Mouse (Mus musculus) erythroid progenitor cell, adult 5-6 weeks (primary cell): ENCODE results near the gene Lhx5. TPM values are rescaled to one million over a fixed set of nuclear protein-coding genes. Genes with fewer than 3 reads are reported as not detected.

Experiments
- ATAC-seq: replicated peaks from 2 replicates; pipeline ENCODE4 v1.8.0; 2016; ENCODE audit warnings: moderate number of reproducible peaks, mild to moderate bottlenecking, moderate TSS enrichment, inconsistent platforms; ENCODE audit not compliant: poor library complexity, low FRiP score, severe bottlenecking
- total RNA-seq, 2 experiments: library from RNA; stranded (forward) in 1 of 2; stranded (reverse) in 1 of 2; fragments of 150-400 nt in 1 of 2; fragments of 186-747, 209-891 nt in 1 of 2; gene quantifications; 2 replicates each; pipeline versions ENCODE4 v1.2.3 to v1.2.4; 2015 to 2017; ENCODE audit warnings: low replicate concordance in 2 of 2

Lhx5 gene
- total RNA-seq (2015; ENCODE audit: low replicate concordance) (not detected in 2 replicates), total RNA-seq (2017; ENCODE audit: low replicate concordance) (not detected in 2 replicates)

DNA sequence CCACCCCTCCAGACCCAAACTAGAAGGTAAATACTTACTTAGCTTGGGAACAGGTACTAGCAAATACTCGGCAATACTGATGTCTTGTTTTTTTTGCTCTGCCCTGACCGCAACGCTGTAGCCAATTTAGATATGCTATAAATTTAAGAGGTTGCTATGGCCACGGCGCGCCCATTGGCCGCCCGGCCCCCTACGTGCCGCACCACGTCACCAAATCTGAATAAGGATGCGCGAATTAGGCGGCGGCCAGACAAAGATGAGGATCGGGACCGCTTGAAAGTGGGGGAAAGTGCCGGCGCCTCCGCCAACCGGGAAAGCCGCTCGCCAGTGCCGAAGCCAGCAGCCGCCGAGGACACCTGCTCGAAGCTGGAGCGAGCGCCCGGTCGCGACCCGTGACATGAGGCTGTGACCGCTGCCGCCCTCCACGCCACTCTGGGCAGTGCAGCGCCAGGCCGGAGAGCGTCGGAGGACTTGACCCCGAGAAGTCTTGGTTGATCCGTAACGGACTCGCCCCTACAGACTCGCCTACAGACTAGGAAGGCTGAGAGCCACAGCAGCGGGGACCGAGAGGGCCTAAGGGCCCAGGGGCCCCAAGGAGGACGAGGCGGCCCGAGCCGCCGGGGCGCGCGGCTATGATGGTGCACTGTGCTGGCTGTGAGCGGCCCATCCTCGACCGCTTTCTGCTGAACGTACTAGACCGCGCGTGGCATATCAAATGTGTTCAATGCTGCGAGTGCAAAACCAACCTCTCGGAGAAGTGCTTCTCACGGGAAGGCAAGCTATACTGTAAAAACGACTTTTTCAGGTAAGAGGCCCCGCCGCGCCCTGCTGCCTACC lies at the start of gene Lhx5:
Gene Lhx5, plus strand, starts transcription at position 51 of the 837 bp plus-strand sequence.
- no peak for ATAC-seq

DNA sequence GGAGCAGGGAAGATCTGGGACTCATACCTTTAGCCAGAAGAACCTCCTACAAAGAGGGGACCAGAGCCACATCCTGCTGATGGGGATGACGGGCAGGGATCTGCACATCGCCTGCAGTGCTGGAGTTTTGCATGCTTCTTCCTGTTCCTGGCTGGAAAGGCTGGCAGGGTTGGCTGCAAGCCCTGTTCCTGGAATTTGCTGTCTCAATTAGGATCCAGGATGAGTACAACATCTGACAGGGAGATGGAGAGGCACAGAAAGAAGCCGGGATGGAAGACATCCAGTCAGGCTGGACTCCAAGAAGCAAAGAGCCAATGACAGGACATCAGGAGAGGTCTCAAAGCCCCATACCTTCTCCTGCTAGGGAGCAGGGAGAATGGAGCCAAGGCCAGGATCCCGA lies 45.1 kb upstream of the Lhx5 start:
- no peak for ATAC-seq

- ATAC-seq: no peak
Observed at GRCm38 (mm10) chr5:120388765-120389164, 42.7 kb upstream of the Lhx5 start.

GRCm38 (mm10) chr5:120389973-120390372 lies 41.5 kb upstream of the Lhx5 start:
- no peak for ATAC-seq

- no peak for ATAC-seq
Observed at GRCm38 (mm10) chr5:120393871-120394667, 37.4 kb upstream of the Lhx5 start.

GRCm38 (mm10) chr5:120397988-120398387 lies 33.5 kb upstream of the Lhx5 start:
- no peak for ATAC-seq

DNA sequence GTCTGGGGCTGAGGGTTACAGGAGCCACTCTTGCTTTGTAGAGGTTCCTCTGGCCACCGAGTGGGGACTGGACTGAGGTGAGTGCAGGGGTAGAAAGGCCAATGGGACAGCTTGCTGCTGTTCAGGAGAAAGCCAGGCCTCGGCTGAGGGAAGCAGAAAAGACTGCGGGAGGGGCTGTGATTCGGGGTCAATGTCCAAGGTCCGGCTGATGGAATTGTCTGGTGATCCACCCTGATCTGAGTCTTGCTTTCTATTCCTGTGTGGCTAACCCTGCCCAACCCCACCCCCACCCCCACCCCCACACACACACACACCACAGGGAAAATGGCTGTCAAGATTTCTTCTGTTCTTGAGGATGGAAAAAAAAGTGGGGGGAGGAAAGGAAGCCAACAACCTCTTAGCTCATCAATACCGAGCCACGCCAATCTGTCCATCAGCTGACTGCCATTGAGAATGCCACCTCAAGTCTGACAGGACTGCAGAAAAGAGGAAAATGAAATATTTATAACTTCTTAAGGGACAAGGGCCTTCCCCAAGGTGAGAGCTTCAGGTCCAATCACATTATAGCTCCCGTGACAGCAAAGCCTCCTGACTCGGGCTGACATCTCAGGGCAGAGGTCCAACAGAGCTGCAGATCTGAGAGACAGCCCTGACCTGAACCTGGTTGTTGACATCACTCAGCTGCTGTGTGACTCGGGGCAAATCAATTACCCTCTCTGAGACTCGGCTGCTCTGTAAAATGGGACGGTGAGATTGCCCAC lies 26.5 kb upstream of the Lhx5 start:
- ATAC-seq: peak; percentile 26; the same call in 1 of the 2 replicates

- ATAC-seq: no peak
Observed at GRCm38 (mm10) chr5:120408933-120409332, 22.6 kb upstream of the Lhx5 start.

DNA sequence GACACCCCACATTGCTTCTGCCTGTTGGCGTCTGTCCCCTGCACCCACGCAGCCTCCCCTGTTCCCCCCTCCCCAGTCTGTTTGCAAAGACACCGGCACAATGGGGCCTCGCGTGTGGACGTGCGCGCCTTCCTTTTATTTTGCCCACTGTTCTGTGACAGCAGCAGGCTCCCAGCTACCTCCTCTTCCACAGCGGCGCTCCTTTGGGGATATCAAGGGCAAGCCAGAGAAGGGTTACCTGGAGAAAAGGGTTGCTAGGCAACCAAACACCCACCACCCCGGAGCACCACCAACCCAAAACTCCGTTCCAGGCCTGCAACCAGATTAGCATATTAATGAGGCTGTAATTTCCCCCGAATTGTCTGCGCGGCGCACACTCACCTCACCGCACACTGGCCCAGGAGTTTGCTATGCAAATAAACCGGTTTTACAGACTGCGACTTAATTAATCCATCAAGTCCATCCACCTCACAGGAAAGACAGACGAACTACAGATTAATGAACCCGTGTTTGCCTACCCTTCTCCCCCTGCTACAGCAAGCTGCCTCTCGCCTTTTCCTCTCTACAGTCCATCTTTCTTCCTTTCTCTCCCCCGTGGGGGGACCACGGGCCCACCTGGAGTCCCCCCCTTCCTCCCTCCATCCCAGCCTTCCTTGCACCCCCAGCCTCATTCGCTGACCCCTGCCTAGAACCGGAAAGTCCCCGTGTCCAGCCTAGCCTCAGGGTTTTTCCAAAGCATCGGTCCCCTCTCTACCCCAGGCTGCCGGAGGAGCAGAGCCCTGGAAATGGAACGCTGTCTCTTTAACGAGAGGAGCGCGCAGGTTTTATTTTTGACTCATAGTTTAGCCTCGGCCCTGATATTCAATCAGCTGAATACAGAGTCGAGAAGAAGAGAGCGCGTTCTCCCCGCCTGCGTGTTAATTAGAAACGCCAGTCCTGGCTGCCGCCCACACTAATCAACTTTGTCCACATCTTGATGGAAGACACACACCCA lies 21.8 kb upstream of the Lhx5 start:
- ATAC-seq: no peak

DNA sequence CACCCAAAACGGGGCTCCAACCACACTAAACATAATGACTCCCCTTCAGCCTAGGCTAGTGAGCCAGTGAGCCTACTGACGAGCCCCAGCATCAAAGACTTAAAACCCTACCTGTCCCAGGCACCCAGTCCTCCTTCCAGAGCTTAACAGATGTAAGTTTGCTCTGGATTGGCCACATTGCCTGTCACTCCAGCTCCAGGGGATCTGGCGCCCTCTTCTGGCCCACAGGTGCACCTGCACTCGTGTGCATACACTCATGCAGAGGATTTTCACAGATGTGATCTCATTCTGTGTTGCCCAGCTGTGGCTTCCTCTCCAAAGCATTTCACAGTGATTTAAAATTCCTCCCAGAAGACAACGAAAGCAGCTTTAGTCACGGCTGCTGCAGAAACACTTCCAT lies 18.1 kb upstream of the Lhx5 start:
- ATAC-seq: no peak

- no peak for ATAC-seq
Observed at GRCm38 (mm10) chr5:120420106-120420505, 11.4 kb upstream of the Lhx5 start.

DNA sequence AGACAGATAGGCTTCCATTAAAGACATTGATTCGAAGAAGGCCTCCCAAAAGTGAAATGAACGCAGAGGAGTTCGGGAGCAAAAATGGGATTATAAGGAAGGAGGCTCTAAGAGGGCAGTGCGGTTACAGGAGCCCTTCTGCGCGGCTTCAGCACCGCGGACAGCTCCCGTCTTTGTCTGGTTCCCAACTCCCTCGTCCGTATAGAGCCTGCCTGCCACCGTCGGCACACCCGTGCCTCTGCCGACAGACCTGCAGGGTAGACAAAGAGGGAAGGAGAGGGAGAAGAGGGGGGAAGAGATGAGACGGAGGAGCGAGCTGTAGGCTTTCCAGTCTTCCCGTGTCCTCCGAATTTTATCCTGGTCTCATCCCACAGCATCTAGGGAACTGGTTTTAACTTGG lies 7.5 kb upstream of the Lhx5 start:
- ATAC-seq: 0 out of 2 replicates have a peak, but pooled peaks have one; percentile 39

DNA sequence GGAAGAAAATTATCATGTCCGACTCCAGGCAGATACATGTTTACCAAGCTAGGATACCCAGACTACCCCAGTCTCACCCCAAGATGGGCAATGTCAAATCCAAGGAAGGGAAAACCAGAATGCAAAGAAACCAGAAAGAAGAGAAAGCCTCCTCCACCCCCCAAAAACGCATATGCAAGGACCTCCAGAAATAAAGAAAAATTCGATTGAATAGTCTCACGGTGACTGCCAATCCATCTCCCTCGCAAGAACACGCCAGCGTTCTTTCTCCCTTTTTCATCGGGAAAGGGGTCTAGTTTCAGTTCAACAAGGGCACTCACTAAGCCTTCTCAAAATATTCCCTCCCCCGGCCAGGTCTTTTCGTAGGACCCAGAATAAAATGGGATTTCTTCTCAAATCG lies 6.8 kb upstream of the Lhx5 start:
- ATAC-seq: no peak

DNA sequence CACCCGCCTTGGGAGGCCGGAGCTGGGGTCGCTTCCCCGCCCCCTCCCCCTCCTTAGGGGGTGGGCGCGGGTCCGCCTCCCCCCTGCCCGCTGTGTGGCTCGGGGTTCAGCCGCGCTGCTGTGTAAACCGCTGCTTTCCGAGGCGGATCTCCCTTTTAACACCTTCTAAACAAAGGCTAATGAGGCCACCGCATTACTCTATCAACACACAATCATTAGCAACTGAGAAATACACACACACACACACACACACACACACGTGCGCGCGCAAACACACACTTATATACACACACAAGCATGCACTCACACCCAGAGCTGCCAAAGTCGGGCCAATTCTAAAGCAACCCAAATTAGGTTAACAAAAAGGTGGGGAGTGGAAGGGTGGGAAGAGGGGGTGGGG lies 5.8 kb upstream of the Lhx5 start:
- no peak for ATAC-seq

DNA sequence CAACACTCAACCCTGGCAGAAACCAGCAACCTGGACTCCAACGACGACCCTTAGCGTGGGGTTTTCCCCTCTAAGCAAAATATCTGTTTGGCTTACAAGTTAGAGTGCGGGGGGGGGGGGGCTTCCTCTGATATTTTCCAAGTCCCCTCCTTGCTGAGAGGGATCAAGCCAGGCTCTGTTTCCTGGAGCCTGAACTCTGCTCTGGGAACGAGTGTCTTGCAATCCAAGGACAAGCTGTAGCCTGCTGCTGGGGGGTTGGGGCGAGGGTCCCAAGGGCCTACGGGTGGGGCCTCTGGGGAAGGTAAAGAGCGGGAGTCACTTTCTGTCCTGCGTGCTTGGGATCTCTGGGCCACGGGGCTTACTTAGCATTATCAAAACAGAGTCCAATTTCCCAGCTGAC lies 4.9 kb upstream of the Lhx5 start:
- ATAC-seq: no peak

DNA sequence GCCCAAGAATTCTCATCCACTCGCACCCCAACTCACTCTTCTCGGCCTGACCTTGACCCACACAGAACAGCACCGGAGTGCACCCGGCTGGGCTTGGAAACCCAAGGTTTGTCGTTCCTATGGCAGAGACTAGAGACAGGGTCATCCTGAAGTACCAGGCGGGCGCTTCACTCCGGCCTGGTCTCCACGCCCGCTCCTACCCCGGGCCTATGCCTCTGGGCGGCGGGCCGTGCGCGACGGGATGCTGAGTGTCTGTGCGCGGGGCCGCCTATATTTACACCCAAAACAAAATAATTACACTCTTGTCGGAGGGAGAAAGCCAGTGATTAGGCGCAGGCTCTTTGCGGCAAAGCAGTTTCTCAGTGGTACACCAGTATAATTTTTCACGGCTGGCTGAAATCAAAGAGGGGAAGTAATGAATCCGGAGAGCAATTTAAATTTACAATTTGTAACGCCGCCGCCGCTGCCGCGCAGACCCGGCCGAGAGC lies 4.0 kb upstream of the Lhx5 start:
- no peak for ATAC-seq

DNA sequence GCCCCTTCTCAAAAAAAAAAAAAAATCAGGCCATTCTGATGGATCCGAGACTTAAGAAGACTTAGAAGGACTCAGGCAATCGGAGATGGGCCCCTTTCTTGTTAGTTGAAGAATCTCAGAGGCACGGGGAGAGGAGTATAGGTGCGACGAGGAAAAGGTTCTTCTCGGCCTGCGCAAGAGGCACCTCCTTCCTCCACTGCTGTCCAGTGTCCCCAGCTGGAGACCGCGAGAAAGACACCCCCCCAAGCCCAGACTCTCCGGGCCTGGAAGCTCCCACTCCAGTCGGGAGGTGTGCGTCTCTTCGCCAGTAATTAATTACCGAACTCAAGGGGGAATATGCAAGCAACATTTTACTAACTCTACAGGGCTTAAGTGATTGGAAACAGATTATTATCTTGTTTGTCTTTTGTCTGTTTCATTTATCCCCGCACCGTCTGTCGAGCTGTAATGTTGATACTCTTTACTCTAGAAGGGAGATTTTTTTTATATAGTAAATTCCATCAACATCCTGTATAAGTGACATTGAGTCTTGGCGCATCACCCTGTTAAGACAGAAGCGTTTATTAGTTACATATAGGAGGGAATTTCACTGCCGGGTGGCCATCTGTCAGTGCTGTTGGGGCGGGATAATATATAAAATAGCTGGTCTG lies 3.2 kb upstream of the Lhx5 start:
- ATAC-seq: no peak

- ATAC-seq: no peak
Observed at GRCm38 (mm10) chr5:120428990-120429389, 2.5 kb upstream of the Lhx5 start.
